Mouse (Mus musculus) frontal cortex, postnatal 36 days (tissue): Measurements from ENCODE around the gene Akr7a5.

Source experiments
- DNase-seq, 2 experiments: peaks; one replicate each; pipeline ENCODE4 v3.0.0; 2022; ENCODE audit warnings: low spot score in 2 of 2

The Akr7a5 gene

DNA sequence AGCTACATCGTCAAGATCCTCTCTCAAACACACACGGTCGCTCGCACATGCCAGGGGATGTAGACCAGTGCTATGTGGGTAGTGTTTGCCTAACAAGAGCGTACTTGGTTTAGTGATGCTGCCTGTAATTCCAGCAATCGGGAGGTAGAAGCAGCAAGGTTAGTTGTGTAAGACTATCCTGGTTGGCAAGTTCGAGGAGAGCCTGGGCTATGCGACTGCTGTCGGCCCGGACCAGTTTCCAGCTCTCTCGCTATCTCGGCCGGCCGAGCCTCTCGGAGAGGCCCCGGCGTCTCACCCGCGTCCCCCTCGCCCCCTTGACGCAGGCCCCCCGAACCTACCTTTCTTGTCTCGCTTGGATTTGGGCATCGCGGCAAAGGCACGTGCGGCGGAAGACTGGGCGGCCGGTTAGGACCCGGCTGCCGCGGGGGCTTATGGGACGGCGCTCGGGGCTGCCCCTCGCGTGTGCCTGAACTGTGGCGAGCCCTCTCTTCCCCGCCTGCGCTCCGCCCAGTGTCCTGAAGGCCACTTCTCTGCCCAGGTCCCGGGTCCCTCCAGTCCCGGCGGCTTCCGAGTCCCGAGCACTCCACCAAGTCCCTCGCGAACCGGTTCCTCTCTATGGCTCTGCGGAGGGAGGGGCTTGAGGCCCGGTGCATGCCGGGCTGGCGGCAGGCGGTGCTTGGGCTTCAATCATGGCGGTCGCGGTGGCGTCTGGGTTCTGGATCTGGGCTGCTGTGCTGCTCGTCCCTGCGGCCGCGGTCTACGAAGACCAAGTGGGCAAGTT, 41.6 kb downstream of the Akr7a5 start, which contains the start of the genes Mrto4, Emc1 and Ubr4:
Mrto4 (minus strand) TSS at position 646 of the 781 bp plus-strand sequence.
Emc1 (plus strand) TSS at position 657 of the 781 bp plus-strand sequence.
Ubr4 (plus strand) TSS at position 679 of the 781 bp plus-strand sequence.
- DNase-seq, result peak; percentile 89

DNA sequence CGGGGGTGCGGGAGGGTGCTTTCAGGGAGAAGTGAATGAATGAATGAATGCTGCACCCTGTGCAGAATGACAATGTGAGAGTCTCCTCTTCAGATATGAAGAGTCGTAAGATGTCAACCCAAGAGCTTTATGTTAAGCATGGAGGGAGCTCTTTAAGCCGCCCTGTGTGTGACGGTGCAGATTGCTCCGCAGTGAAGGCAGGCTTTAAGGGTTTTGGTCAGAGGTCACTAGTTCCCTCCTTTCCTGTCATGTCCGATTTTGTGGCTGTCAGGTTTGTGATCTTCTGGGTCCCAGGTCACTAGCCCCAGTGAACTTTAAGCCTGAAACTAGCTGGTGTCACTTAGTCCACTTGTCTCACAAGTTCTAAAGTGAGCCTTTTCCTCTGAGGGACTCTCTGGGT, 42.3 kb downstream of the Akr7a5 start:
- no peak for DNase-seq

DNA sequence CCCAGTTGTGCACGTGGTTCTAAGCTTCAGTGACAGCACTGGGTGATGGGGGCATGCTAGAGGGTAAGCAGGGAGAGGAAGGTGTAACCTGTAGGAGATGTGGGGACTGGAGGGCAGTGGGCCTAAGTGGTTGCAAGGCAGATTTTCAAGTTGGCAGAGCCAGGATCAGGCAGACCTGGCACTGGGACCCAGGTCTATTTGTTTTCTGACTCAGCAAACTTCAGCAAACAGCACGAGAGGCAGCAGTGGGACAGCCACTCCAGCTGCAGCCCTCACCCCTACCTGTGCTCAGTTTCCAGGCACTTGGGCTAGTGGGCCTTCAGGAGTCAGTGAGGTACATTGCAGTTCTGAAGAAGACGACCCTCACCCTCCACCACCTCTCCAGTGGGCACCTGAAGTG, 46.7 kb downstream of the Akr7a5 start:
- DNase-seq, result no peak

DNA sequence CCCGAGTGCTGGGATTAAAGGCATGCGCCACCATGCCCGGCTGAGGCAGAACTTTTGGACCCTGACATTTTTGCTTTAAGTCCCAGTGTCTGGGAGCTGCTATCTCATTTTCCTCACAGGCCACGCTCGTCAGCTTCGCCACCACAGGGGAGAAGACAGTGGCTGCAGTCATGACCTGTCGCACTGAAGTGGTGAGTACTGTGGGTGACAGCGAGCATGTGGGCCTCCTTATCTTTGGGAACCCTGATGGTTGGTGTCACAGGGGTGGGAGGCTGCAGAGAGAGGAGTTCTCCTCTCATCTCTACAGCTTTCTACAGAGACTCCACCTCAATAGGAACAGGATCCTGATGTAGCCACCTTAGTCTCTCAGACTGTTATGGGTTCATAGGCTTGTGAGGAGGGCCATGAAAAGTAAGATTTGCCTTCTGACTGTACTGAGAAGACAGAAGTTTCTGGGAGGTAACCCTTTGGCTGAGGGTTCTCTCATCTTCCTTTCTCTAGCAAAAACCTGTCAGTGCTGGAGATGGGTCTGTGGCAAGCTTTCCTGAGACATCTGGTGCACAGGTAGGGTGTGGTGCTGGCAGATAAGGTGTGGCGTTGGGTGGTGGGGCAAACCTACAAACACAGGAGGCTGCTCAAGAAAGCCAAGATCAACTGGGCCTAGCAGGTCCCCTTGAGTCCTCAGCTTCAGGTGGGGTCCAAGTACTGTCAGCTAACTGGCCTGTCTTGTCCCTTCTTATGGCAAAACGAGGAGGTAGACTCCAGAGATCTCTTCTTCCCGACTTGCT, 50.4 kb downstream of the Akr7a5 start:
- no peak for DNase-seq

DNA sequence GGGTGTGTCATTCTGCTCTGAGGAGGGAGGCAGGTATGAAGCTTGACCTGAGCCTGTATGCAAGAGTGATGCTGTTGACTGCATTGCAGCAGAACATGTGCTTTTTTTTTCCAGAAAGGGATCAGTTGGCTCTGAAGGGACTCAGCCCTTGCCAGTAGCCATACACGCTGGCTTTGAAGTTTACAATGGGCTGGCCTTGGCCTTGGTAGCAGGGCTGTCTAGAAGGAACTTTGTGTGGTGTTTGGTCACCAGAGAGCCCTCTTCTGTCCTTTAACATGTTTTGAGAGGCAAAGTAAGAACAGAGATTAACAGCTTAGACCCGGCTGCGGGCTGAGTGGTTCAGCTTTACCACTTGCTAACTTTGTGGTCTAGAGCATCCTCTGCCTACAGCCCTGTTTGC, 56.8 kb downstream of the Akr7a5 start:
- DNase-seq, result no peak
